ENCODE assay signal across 8 mouse cellular contexts in genomic region chr2:26910994-26911765, GRCm38 (mm10). TPM values are rescaled to one million over a fixed set of nuclear protein-coding genes. Genes with fewer than 3 reads are reported as not detected.
DNase-seq lines count a peak whose midpoint lies in the region; ATAC-seq and TF ChIP-seq lines count a peak whose summit lies in the region.

No protein-coding gene starts in this region.

- peaks cover 31% of the 10 kb centered on the region for H3K36me3 ChIP-seq in hindbrain, postnatal 0 days (ENCODE audit: insufficient read depth, low read length)

- peak overlapping the region; percentile 86 for H3K4me3 ChIP-seq in hindbrain, postnatal 0 days (ENCODE audit: low read length)
- peak overlapping the region; percentile 88 for H3K4me3 ChIP-seq in lung, adult 2 months (replicated peaks; ENCODE audit: extremely low read depth, low read depth, low read length)

- peak overlapping the region; percentile 85 for H3K4me2 ChIP-seq in hindbrain, postnatal 0 days (ENCODE audit: low read depth, low read length)

- H3K9me3 ChIP-seq in hindbrain, postnatal 0 days (ENCODE audit: low read length), result no peaks in the 10 kb centered on the region

- peak; percentile 39 to 51 for DNase-seq in left cerebral cortex, adult 18-20 months (ENCODE audit: low spot score in 2 of 2)
- no peak for DNase-seq in left cerebral cortex, adult 11 months (ENCODE audit: low spot score)
- DNase-seq in adipocyte (ENCODE audit: low spot score), result peak; percentile 59
- DNase-seq in hindbrain, postnatal 0 days (ENCODE audit: low spot score), result peak; percentile 85
- DNase-seq in lung, adult 2 months, result no peak
- peak; percentile 76 for DNase-seq in retina, embryonic 14.5 days (ENCODE audit: low spot score)
- DNase-seq in urinary bladder, adult 2 months (ENCODE audit: low spot score), result no peak

- H3K27me3 ChIP-seq in hindbrain, postnatal 0 days (ENCODE audit: insufficient read depth, low read length), result no peaks in the 10 kb centered on the region

- H3K27ac ChIP-seq in hindbrain, postnatal 0 days, result peak overlapping the region; percentile 95

- no peak for TF ChIP-seq POLR2A in lung, adult 2 months (IDR thresholded peaks at IDR 0.05; ENCODE audit: borderline replicate concordance, extremely low read depth, low read depth, low read length)

- no peak for TF ChIP-seq CTCF in hindbrain, postnatal 0 days (IDR thresholded peaks at IDR 0.05; ENCODE audit: low read depth)
- no peak for TF ChIP-seq CTCF in lung, adult 2 months (IDR thresholded peaks at IDR 0.05; ENCODE audit: insufficient read depth, low read length)

- ATAC-seq in erythroblast, adult 5-6 weeks (replicated peaks; ENCODE audit: low FRiP score, poor library complexity, severe bottlenecking), result peak; percentile 47
- peak; percentile 66 for ATAC-seq in hindbrain, postnatal 0 days

- under 1% methylated on average over 33 of the region's 37 CpGs for WGBS in hindbrain, postnatal 0 days
- under 1% methylated on average over 37 of the region's 37 CpGs for WGBS in lung, adult 2 months

- peaks cover 15% of the 10 kb centered on the region for H3K4me1 ChIP-seq in hindbrain, postnatal 0 days (ENCODE audit: insufficient read depth, low read length)
- peaks cover 12% of the 10 kb centered on the region for H3K4me1 ChIP-seq in lung, adult 2 months (ENCODE audit: control insufficient read depth, insufficient read depth, low read length)

- peak overlapping the region; percentile 84 for H3K9ac ChIP-seq in hindbrain, postnatal 0 days (replicated peaks; ENCODE audit: low read length)

RNA-seq across cellular contexts. Expression of gene Rpl7a, which starts 0.6 kb away (rescaled TPM):
- total RNA-seq in left cerebral cortex, adult 18-20 months (2021), result 100 to 1,000 TPM; 228 to 233 TPM
- total RNA-seq in erythroblast, adult 5-6 weeks (2015; ENCODE audit: low replicate concordance), result 469 and 488 TPM in 2 replicates
- total RNA-seq in erythroblast, adult 5-6 weeks (2017; ENCODE audit: low replicate concordance), result 357 and 378 TPM in 2 replicates
- 863 and 1,008 TPM in 2 replicates for total RNA-seq in hindbrain, postnatal 0 days (2014; rRNA removed)
- polyA plus RNA-seq in hindbrain, postnatal 0 days (2015; fragmentation: Nextera tagmentation; extraction: Ambion mirVana), result 446 and 467 TPM in 2 replicates
- polyA plus RNA-seq in lung, adult 2 months (2012; rRNA removed), result 348 and 458 TPM in 2 replicates
- polyA plus RNA-seq in urinary bladder, adult 2 months (2012; rRNA removed), result 1,359 and 1,515 TPM in 2 replicates

RNA-seq across cellular contexts. Expression of gene Med22, which starts 0.7 kb away (rescaled TPM):
- total RNA-seq in left cerebral cortex, adult 18-20 months (2021), result 10 to 100 TPM; 42.5 to 49.2 TPM
- total RNA-seq in erythroblast, adult 5-6 weeks (2015; ENCODE audit: low replicate concordance), result 1.3 and 4.4 TPM in 2 replicates
- total RNA-seq in erythroblast, adult 5-6 weeks (2017; ENCODE audit: low replicate concordance), result 6.0 and 10.6 TPM in 2 replicates
- 116 and 122 TPM in 2 replicates for total RNA-seq in hindbrain, postnatal 0 days (2014; rRNA removed)
- 125 and 141 TPM in 2 replicates for polyA plus RNA-seq in hindbrain, postnatal 0 days (2015; fragmentation: Nextera tagmentation; extraction: Ambion mirVana)
- 27.6 and 30.9 TPM in 2 replicates for polyA plus RNA-seq in lung, adult 2 months (2012; rRNA removed)
- 28.6 and 32.5 TPM in 2 replicates for polyA plus RNA-seq in urinary bladder, adult 2 months (2012; rRNA removed)

RNA-seq across cellular contexts. Expression of gene Surf2, which starts 5.0 kb away (rescaled TPM):
- 10 to 100 TPM; 35.3 to 39.9 TPM for total RNA-seq in left cerebral cortex, adult 18-20 months (2021)
- 14.4 and 16.9 TPM in 2 replicates for total RNA-seq in erythroblast, adult 5-6 weeks (2015; ENCODE audit: low replicate concordance)
- 4.2 and 15.0 TPM in 2 replicates for total RNA-seq in erythroblast, adult 5-6 weeks (2017; ENCODE audit: low replicate concordance)
- total RNA-seq in hindbrain, postnatal 0 days (2014; rRNA removed), result 16.3 and 24.4 TPM in 2 replicates
- 50.4 and 54.6 TPM in 2 replicates for polyA plus RNA-seq in hindbrain, postnatal 0 days (2015; fragmentation: Nextera tagmentation; extraction: Ambion mirVana)
- 18.0 and 21.0 TPM in 2 replicates for polyA plus RNA-seq in lung, adult 2 months (2012; rRNA removed)
- 43.1 and 48.2 TPM in 2 replicates for polyA plus RNA-seq in urinary bladder, adult 2 months (2012; rRNA removed)

RNA-seq across cellular contexts. Expression of gene Surf1, which starts 5.2 kb away (rescaled TPM):
- 100 to 1,000 TPM; 106 to 118 TPM for total RNA-seq in left cerebral cortex, adult 18-20 months (2021)
- total RNA-seq in erythroblast, adult 5-6 weeks (2015; ENCODE audit: low replicate concordance), result 9.6 and 34.7 TPM in 2 replicates
- 17.5 and 20.1 TPM in 2 replicates for total RNA-seq in erythroblast, adult 5-6 weeks (2017; ENCODE audit: low replicate concordance)
- total RNA-seq in hindbrain, postnatal 0 days (2014; rRNA removed), result 63.1 and 63.4 TPM in 2 replicates
- 112 and 117 TPM in 2 replicates for polyA plus RNA-seq in hindbrain, postnatal 0 days (2015; fragmentation: Nextera tagmentation; extraction: Ambion mirVana)
- 65.5 and 68.0 TPM in 2 replicates for polyA plus RNA-seq in lung, adult 2 months (2012; rRNA removed)
- 92.5 and 103 TPM in 2 replicates for polyA plus RNA-seq in urinary bladder, adult 2 months (2012; rRNA removed)

RNA-seq across cellular contexts. Expression of gene Surf6, which starts 8.5 kb away (rescaled TPM):
- total RNA-seq in left cerebral cortex, adult 18-20 months (2021), result 10 to 100 TPM; 27.1 to 29.1 TPM
- 2.1 and 6.1 TPM in 2 replicates for total RNA-seq in erythroblast, adult 5-6 weeks (2015; ENCODE audit: low replicate concordance)
- 7.4 and 7.6 TPM in 2 replicates for total RNA-seq in erythroblast, adult 5-6 weeks (2017; ENCODE audit: low replicate concordance)
- total RNA-seq in hindbrain, postnatal 0 days (2014; rRNA removed), result 13.9 and 16.5 TPM in 2 replicates
- polyA plus RNA-seq in hindbrain, postnatal 0 days (2015; fragmentation: Nextera tagmentation; extraction: Ambion mirVana), result 20.5 and 22.3 TPM in 2 replicates
- polyA plus RNA-seq in lung, adult 2 months (2012; rRNA removed), result 6.8 and 10.1 TPM in 2 replicates
- 15.7 and 16.3 TPM in 2 replicates for polyA plus RNA-seq in urinary bladder, adult 2 months (2012; rRNA removed)

Comparison
In these comparisons a context has a peak if more than half of its experiments do, and no peak if none do; other contexts are left out.
1. DNase-seq: peak in left cerebral cortex, adult 18-20 months (2 of 2), adipocyte (single experiment), hindbrain, postnatal 0 days (single experiment) and retina, embryonic 14.5 days (single experiment); none in left cerebral cortex, adult 11 months (single experiment), lung, adult 2 months (single experiment) and urinary bladder, adult 2 months (single experiment).